Mouse (Mus musculus): Measurements from ENCODE around the gene Ttc41. TPM values are rescaled to one million over a fixed set of nuclear protein-coding genes. Genes with fewer than 3 reads are reported as not detected.

Ttc41 gene
- polyA plus RNA-seq, 1 experiment from 2014 or later: 2.0 TPM

DNA sequence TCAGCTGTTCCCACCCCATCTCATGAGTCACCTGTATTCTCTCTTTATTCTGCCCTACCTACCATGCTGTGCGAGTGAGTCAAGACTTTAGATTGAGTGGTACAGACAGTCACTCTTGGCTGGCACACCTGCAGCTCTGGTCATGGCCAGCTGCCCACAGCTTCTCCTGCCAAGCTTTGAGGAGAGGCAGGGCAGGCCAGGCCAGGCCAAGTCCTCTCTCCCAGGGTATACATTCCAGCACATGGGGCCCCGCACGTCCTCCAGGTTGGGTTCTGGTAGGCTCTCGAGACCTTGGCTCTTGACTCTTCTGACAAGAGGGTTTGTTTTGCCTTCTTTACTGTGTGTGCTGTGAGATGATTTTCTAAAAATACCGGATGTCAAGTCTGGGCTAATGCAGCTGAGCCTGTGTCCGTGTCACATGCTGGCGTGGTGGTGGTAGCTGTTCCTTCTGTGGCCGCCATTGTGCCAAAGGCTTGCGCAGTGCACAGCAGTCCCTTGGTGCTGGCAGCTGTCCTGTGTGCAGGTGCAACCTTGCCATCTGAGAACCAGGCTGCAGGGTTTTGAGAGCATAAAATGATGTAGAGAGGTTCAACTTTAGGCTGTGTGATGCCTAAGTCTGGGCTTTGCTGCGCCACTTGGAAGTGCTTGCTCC is 120.4 kb downstream of the Ttc41 start:
- H3K27me3 ChIP-seq (replicated peaks; ENCODE audit: control insufficient read depth, insufficient read depth, low read length): no peaks in the 10 kb centered on the region
- H3K9me3 ChIP-seq (ENCODE audit: control insufficient read depth, low read length): no peaks in the 10 kb centered on the region
- no peak overlapping the region for H3K4me2 ChIP-seq (ENCODE audit: low read length)
- no peak overlapping the region for H3K27ac ChIP-seq (ENCODE audit: low read depth, low read length)
- no peak overlapping the region for H3K4me3 ChIP-seq (ENCODE audit: low read length)
- WGBS: 88% methylated on average over 10 of the region's 10 CpGs
- no peak overlapping the region for H3K9ac ChIP-seq (ENCODE audit: low read depth, low read length)
- H3K4me1 ChIP-seq (ENCODE audit: control insufficient read depth, insufficient read depth, low read depth, low read length): no peaks in the 10 kb centered on the region
- peak; percentile 21; the same call in 1 of the 2 replicates for ATAC-seq
- no peaks in the 10 kb centered on the region; the same call in none of the 2 replicates for H3K36me3 ChIP-seq (ENCODE audit: control insufficient read depth, insufficient read depth, low read length)

Small RNA genes within 50 kb of the gene (microRNA-seq; reads per million reads assigned to microRNA genes)
- 1.5 reads per million for gene Gm25745

Other genes starting within 250 kb of the Ttc41 start
- 29.9 and 31.3 TPM in 2 replicates for gene Syn3, start 206.9 kb upstream of the Ttc41 start, polyA plus RNA-seq (2015; fragmentation: Nextera tagmentation; extraction: Ambion mirVana)
- 312 and 331 TPM in 2 replicates for gene Hsp90b1, start 302 bp upstream of the Ttc41 start, polyA plus RNA-seq (2015; fragmentation: Nextera tagmentation; extraction: Ambion mirVana)
- gene Gm49358, start 58.2 kb downstream of the Ttc41 start, polyA plus RNA-seq (2015; fragmentation: Nextera tagmentation; extraction: Ambion mirVana): not detected in 2 replicates
- gene Nt5dc3, start 73.2 kb downstream of the Ttc41 start, polyA plus RNA-seq (2015; fragmentation: Nextera tagmentation; extraction: Ambion mirVana): 11.3 and 13.4 TPM in 2 replicates